Mouse (Mus musculus) macrophage (primary cell): ENCODE results near the gene Eya4. TPM values are rescaled to one million over a fixed set of nuclear protein-coding genes. Genes with fewer than 3 reads are reported as not detected.

Experiments used
- H3K27ac ChIP-seq: fragments of 350-480 bp; formaldehyde crosslinking; 2 replicates; pipeline ENCODE4 v1.9.0; 2021
- H3K36me3 ChIP-seq: fragments of 350-480 bp; formaldehyde crosslinking; 2 replicates; pipeline ENCODE4 v1.9.0; 2021; ENCODE audit errors: inconsistent target
- H3K4me3 ChIP-seq: fragments of 350-480 bp; formaldehyde crosslinking; 2 replicates; pipeline ENCODE4 v1.9.0; 2021; ENCODE audit errors: inconsistent target
- H3K79me2 ChIP-seq: fragments of 350-480 bp; formaldehyde crosslinking; 2 replicates; pipeline ENCODE4 v1.9.0; 2021; ENCODE audit errors: inconsistent target
- WGBS: methylation state at CpG from one replicate; pipeline ENCODE4 v1.1.7; 2026; ENCODE audit warnings: inconsistent platforms; ENCODE audit not compliant: missing documents; 5-methylcytosine and 5-hydroxymethylcytosine counted together
- polyA plus RNA-seq: library from polyadenylated mRNA; stranded (reverse); fragments of 250-400 nt; gene quantifications from 3 replicates; pipeline ENCODE4 v1.2.4, GENCODE M21; 2018; ENCODE audit warnings: inconsistent platforms

Eya4 gene
- polyA plus RNA-seq, 1 experiment from 2014 or later, result 4.1 TPM

GRCm38 (mm10) chr10:23202591-23202990 is 148.0 kb downstream of the Eya4 start:
- WGBS, result 92% methylated on average over 4 of the region's 4 CpGs
- H3K36me3 ChIP-seq, result no peaks in the 10 kb centered on the region
- H3K4me3 ChIP-seq, result no peak overlapping the region
- no peak overlapping the region for H3K27ac ChIP-seq
- no peaks in the 10 kb centered on the region for H3K79me2 ChIP-seq

GRCm38 (mm10) chr10:23198251-23198650 is 152.3 kb downstream of the Eya4 start:
- 84% methylated on average over 5 of the region's 5 CpGs for WGBS
- Histone ChIP-seq H3K4me3 (no peak overlapping the region), H3K36me3 (no peaks in the 10 kb centered on the region), H3K79me2 (no peaks in the 10 kb centered on the region), H3K27ac (no peak overlapping the region)

- Histone ChIP-seq H3K36me3 (no peaks in the 10 kb centered on the region), H3K27ac (no peak overlapping the region), H3K4me3 (no peak overlapping the region), H3K79me2 (no peaks in the 10 kb centered on the region)
- 96% methylated on average over 4 of the region's 4 CpGs for WGBS
These were observed 154.2 kb downstream of the Eya4 start for GRCm38 (mm10) chr10:23196336-23196735.

GRCm38 (mm10) chr10:23195337-23195736 is 155.2 kb downstream of the Eya4 start:
- Histone ChIP-seq H3K4me3 (no peak overlapping the region), H3K79me2 (no peaks in the 10 kb centered on the region)
- WGBS, result 91% methylated on average over 2 of the region's 2 CpGs

GRCm38 (mm10) chr10:23189836-23190235 is 160.8 kb downstream of the Eya4 start:
- Histone ChIP-seq H3K79me2 (no peaks in the 10 kb centered on the region), H3K27ac (no peak overlapping the region), H3K4me3 (no peak overlapping the region), H3K36me3 (no peaks in the 10 kb centered on the region)
- 74% methylated on average over 10 of the region's 10 CpGs for whole genome bisulfite sequencing

More at GRCm38 (mm10) chr10:23195337-23195736, 155.2 kb downstream of the Eya4 start:
- H3K36me3 ChIP-seq, result no peaks in the 10 kb centered on the region
- H3K27ac ChIP-seq, result no peak overlapping the region

DNA sequence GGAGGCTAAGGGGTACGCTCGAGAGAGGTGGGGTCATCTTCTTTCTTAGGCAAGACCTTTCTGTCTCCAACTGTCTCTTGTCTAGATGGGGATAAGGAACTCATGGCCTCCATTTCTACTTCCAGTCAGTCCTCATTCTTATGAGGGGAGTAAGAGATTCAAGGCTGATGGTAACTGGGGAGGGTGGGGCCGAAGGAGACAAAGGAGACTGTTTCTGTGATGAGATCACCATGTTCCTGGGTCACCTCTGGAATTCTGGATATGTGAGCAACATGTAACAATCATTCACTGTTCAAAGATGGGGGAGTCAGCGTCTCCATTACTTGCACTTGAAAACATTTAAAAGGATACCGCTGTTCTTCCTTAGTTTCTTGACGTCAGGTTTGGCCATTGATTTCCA is 165.2 kb downstream of the Eya4 start:
- Histone ChIP-seq H3K79me2 (no peaks in the 10 kb centered on the region), H3K27ac (no peak overlapping the region), H3K4me3 (no peak overlapping the region), H3K36me3 (no peaks in the 10 kb centered on the region)
- WGBS, result 94% methylated on average over 6 of the region's 6 CpGs

DNA sequence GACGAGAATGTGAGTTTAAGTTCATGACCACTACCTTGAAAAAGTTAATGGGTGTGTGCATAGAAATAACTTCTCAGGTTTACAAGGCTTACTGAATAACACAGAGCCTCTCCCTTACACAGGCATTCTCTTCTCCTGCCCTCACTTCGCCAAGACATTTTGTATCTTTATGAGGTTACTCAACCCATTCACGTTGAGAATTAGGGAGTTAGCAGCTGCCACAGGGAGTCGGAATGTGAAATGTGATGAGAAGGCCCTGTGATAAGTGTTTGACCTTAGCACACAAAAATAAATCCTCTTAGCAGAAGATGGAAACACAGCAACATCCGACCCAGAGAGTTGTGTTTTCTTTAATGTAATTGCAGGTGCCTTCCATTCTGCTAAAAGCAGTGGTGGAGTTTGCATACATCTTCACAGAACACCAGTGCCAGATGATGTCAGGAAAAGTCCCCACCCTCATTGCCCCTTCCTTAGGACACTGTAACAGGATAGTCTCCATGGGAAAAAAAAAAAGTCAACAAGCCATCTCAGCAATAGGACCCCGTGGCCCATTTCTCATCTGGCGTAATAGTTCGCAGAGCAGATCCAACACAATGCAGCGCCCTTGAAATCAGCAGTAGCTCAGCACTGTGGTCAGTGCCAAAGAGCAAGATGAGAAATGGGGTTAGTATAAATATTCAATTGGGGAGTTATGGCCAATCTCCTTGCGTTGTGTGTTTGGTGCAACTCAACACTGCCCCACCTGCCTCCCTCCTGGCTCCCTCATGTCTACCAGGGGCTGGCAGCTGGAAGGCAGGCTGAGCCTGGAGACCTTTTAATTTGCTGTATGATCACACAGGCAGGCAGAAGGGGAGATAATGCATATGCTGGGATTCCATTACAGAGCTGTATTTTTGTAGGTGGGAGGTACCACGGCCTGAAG is 168.8 kb downstream of the Eya4 start:
- Histone ChIP-seq H3K79me2 (no peaks in the 10 kb centered on the region), H3K36me3 (no peaks in the 10 kb centered on the region), H3K27ac (no peak overlapping the region), H3K4me3 (no peak overlapping the region)
- 94% methylated on average over 11 of the region's 11 CpGs for WGBS

DNA sequence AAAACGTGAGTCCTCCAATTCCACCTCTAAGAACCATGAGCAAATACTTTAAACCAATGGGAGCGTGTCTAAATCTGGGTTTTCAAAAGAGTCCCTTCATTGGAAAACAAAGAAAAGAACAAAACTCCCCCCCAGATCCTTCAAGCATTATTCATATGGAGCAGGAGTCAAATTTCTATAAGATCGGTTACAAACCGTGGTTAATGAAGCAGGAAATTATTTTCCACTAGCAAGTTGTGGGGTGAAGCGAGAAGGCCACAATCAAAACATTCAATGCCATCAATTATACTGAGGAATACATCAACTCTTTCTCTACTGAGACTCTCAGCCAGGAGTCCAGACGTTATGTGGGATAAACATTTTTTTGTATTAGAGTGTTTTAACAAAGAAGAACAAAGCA is 171.3 kb downstream of the Eya4 start:
- WGBS, result 74% methylated on average over 6 of the region's 6 CpGs
- H3K79me2 ChIP-seq, result no peaks in the 10 kb centered on the region
- H3K27ac ChIP-seq, result peak overlapping the region; percentile 46
- H3K36me3 ChIP-seq, result no peaks in the 10 kb centered on the region
- H3K4me3 ChIP-seq, result peak overlapping the region; percentile 20

DNA sequence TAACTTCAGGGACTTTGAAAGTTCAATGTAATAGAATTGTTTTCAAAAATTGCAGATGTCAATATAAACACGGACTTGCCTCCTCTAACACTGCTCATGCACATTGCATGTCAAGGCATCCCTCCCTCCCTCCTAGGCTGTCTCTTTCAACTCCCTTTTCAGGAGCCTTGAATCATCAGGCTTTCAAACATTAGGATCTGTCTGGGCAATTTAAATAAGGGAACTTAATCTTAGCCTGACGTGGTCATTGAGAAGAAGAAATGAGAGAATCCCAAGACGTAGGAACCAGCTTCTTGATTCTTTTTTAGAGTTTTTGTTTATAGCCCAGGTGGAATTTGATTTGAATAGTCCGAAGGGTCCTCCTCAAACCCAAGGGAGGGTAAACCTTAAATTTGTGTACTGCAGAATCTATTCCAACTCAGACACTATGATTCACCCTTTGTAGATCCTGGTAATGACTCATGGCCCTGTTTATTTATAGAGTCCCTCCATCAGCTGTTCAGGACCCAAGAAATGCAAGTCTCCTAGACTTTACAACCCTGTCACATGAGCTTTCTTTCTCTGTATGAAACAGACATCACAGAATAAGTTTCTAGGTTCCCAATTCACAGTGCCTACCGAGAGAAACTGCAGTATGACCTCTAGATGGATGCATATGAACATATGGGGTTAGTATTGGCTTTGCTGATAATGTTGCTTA is 173.1 kb downstream of the Eya4 start:
- Histone ChIP-seq H3K4me3 (no peak overlapping the region; the same call in 1 of the 2 replicates), H3K36me3 (no peaks in the 10 kb centered on the region), H3K79me2 (no peaks in the 10 kb centered on the region), H3K27ac (peak overlapping the region; percentile 81)
- 44% methylated on average over 5 of the region's 5 CpGs for WGBS

DNA sequence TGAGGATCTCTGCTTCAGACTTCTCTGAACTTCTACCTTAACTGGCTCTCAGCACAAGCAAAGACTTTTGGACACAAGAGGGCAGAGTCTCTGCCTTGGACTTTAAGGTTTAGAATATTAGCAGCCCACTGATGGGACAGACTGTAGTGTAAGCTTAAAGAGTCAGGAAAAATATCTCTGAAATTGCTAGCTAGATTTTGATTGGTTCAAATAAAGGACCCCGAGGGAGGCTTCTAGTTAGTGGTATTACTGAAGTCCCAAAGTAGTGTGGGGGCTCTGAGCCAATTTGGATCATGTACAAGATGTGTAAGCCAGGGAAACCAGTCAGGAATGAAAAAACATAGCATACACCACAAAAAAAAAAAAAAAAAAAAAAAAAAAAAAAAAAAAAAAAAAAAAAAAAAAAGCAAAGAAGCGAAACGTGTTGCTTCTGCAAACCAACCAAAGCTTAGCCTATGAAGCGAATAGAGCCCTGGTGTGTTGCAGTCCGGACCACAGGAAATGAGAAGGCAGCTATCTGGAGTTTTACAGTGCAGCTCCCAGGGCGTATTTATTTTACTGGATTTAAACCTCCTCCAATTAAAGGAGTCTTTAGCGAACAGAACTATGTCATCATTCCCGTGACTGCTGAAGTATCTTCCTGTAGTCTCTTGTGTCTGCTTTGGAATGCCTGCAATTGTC is 173.8 kb downstream of the Eya4 start:
- Histone ChIP-seq H3K36me3 (no peaks in the 10 kb centered on the region), H3K4me3 (no peak overlapping the region; the same call in 1 of the 2 replicates), H3K79me2 (no peaks in the 10 kb centered on the region), H3K27ac (peak overlapping the region; percentile 81)
- 33% methylated on average over 8 of the region's 8 CpGs for WGBS

DNA sequence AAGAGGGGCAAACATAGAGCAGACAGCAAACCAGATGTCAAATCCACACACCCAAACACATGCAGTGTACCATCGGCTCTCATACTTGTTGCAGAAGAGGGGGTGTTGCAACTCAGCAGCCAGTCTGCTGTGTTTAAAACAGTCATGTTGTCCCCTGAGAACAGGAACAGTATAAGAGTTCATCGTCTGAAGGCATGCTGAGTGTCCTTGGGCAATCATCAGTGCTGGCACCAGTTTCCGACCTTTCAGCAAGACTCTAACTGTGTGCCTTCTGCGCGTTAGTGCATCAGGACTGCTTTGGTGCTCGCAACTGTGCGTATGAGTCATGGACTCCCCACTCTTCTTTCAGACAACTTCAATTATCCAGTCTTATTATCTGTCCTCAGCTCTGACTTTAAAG is 179.0 kb downstream of the Eya4 start:
- Histone ChIP-seq H3K27ac (no peak overlapping the region), H3K79me2 (no peaks in the 10 kb centered on the region), H3K4me3 (no peak overlapping the region), H3K36me3 (no peaks in the 10 kb centered on the region)
- WGBS, result 90% methylated on average over 7 of the region's 7 CpGs

GRCm38 (mm10) chr10:23165089-23165642 is 185.4 kb downstream of the Eya4 start:
- no peak overlapping the region for H3K27ac ChIP-seq
- H3K79me2 ChIP-seq, result no peaks in the 10 kb centered on the region
- H3K36me3 ChIP-seq, result no peaks in the 10 kb centered on the region
- 89% methylated on average over 7 of the region's 7 CpGs for WGBS
- H3K4me3 ChIP-seq, result no peak overlapping the region

DNA sequence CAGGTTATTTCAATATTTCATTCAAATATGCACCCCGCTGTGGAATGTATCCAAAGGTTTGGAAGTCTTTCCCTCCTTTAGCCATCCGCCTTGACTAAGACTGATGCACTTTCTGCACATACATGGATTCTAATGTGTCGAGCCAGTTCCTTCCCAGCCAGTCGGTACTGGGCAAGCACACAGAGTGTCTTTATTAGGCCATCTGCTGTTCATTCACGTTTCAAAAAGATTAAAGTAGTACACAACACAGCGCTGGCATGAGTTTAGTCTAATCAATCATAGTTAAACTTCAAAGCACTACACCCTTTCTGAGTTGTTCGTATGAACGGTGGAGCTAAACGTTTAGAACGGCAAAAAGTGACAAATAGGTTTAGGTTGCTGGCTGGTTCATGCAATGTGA is 190.7 kb downstream of the Eya4 start:
- 85% methylated on average over 10 of the region's 10 CpGs for WGBS
- Histone ChIP-seq H3K79me2 (no peaks in the 10 kb centered on the region), H3K27ac (no peak overlapping the region), H3K4me3 (no peak overlapping the region), H3K36me3 (no peaks in the 10 kb centered on the region)

GRCm38 (mm10) chr10:23159138-23159537 is 191.4 kb downstream of the Eya4 start:
- no peak overlapping the region for H3K4me3 ChIP-seq
- H3K79me2 ChIP-seq, result no peaks in the 10 kb centered on the region
- WGBS, result 91% methylated on average over 11 of the region's 11 CpGs
- no peaks in the 10 kb centered on the region for H3K36me3 ChIP-seq
- H3K27ac ChIP-seq, result no peak overlapping the region
